ENCODE assay signal across 8 mouse cellular contexts in genomic region chr4:58911831-58912628, GRCm38 (mm10). TPM values are rescaled to one million over a fixed set of nuclear protein-coding genes. Genes with fewer than 3 reads are reported as not detected.
A peak's percentile ranks its signal among the peaks of the same experiment; 100 is the strongest.
DNase-seq lines count a peak whose midpoint lies in the region; ATAC-seq and TF ChIP-seq lines count a peak whose summit lies in the region.

No protein-coding gene starts in this region.

- TF ChIP-seq CTCF in lung, postnatal 0 days (IDR thresholded peaks at IDR 0.05): no peak

- H3K36me3 ChIP-seq in ES-E14 (ENCODE audit: control insufficient read depth, insufficient read depth, low read length, poor library complexity, severe bottlenecking): no peaks in the 10 kb centered on the region
- H3K36me3 ChIP-seq in forebrain, embryonic 15.5 days: no peaks in the 10 kb centered on the region
- H3K36me3 ChIP-seq in lung, postnatal 0 days (ENCODE audit: insufficient read depth, low read length): no peaks in the 10 kb centered on the region

- intact Hi-C loops in heart, postnatal 10 days (cut with DNase I): no loop called here

- no peaks in the 10 kb centered on the region for H3K27me3 ChIP-seq in forebrain, embryonic 15.5 days
- no peaks in the 10 kb centered on the region for H3K27me3 ChIP-seq in lung, postnatal 0 days (replicated peaks; ENCODE audit: insufficient read depth, low read length)

- H3K4me1 ChIP-seq in ES-E14 (ENCODE audit: control insufficient read depth in 2 of 2, insufficient read depth in 2 of 2, low read length in 2 of 2, poor library complexity in 1 of 2): peaks cover 0 to 2% of the 10 kb centered on the region in 2 experiments; a peak in 1 of 4 replicates
- peaks cover 15% of the 10 kb centered on the region for H3K4me1 ChIP-seq in forebrain, embryonic 15.5 days
- H3K4me1 ChIP-seq in lung, postnatal 0 days (ENCODE audit: insufficient read depth, low read depth, low read length): peaks cover 4% of the 10 kb centered on the region; the same call in 1 of the 2 replicates

- peak overlapping the region; percentile 95 for H3K9ac ChIP-seq in ES-E14 (ENCODE audit: insufficient read depth, low read depth, low read length, poor library complexity, severe bottlenecking)
- H3K9ac ChIP-seq in forebrain, embryonic 15.5 days (replicated peaks): peak overlapping the region; percentile 81
- peak overlapping the region; percentile 95 for H3K9ac ChIP-seq in lung, postnatal 0 days (replicated peaks; ENCODE audit: low read depth)

- peak overlapping the region; percentile 86 to 92 for H3K4me3 ChIP-seq in ES-E14 (ENCODE audit: insufficient read depth in 1 of 2, low read depth in 1 of 2, low read length in 2 of 2, poor library complexity in 1 of 2, severe bottlenecking in 1 of 2)
- H3K4me3 ChIP-seq in forebrain, embryonic 15.5 days: peak overlapping the region; percentile 59
- peak overlapping the region; percentile 92 for H3K4me3 ChIP-seq in lung, postnatal 0 days (ENCODE audit: low read depth, low read length)

- H3K4me2 ChIP-seq in forebrain, embryonic 15.5 days (replicated peaks): peak overlapping the region; percentile 75
- H3K4me2 ChIP-seq in lung, postnatal 0 days (replicated peaks; ENCODE audit: low read depth, low read length): peak overlapping the region; percentile 82

- in situ Hi-C loops in ES-E14 (cut with MboI; ENCODE audit: low sequenced_read_pairs in 2 of 2, unreplicated experiment in 2 of 2): no loop called here

- no peak for TF ChIP-seq EP300 in lung, postnatal 0 days (IDR thresholded peaks at IDR 0.05)

- no peak for DNase-seq in ES-E14 (ENCODE audit: low read depth, low spot score)
- DNase-seq in brain, embryonic 18.5 days (ENCODE audit: low read depth, low spot score): peak; percentile 24
- peak; percentile 81 to 86 for DNase-seq in heart, postnatal 10 days
- DNase-seq in layer of hippocampus, adult 9-11 months: peak; percentile 57
- peak; percentile 77 for DNase-seq in lung, postnatal 0 days (ENCODE audit: low spot score)
- DNase-seq in ovary, adult 18-20 months (ENCODE audit: low spot score): peak; percentile 30
- DNase-seq in thymus, postnatal 0 days (ENCODE audit: low spot score): peak; percentile 69

- no peak overlapping the region for H3K27ac ChIP-seq in ES-E14 (ENCODE audit: insufficient read depth, low read depth, low read length, poor library complexity, severe bottlenecking)
- H3K27ac ChIP-seq in forebrain, embryonic 15.5 days (replicated peaks): peak overlapping the region; percentile 96
- H3K27ac ChIP-seq in lung, postnatal 0 days (ENCODE audit: low read length): peak overlapping the region; percentile 97

- H3K9me3 ChIP-seq in ES-E14 (ENCODE audit: control insufficient read depth, insufficient read depth, low read depth, low read length): no peaks in the 10 kb centered on the region
- H3K9me3 ChIP-seq in forebrain, embryonic 15.5 days: no peaks in the 10 kb centered on the region
- no peaks in the 10 kb centered on the region for H3K9me3 ChIP-seq in lung, postnatal 0 days (ENCODE audit: low read length)

- peak; percentile 85 for ATAC-seq in forebrain, embryonic 15.5 days (replicated peaks)
- peak; percentile 77 for ATAC-seq in lung, postnatal 0 days

- under 1% methylated on average over 121 of the region's 126 CpGs for WGBS in forebrain, embryonic 15.5 days
- WGBS in lung, postnatal 0 days: 3% methylated on average over 78 of the region's 126 CpGs

TF ChIP-seq in ES-E14, 5 proteins besides CTCF, POLR2A, EP300 and RAD21:
- TF ChIP-seq ZNF384 (IDR thresholded peaks at IDR 0.05; ENCODE audit: low read depth, low read length): no peak
- no peak for TF ChIP-seq ZC3H11A (IDR thresholded peaks at IDR 0.05; ENCODE audit: borderline replicate concordance, low read depth, low read length)
- TF ChIP-seq MAFK (IDR thresholded peaks at IDR 0.05; ENCODE audit: insufficient read depth, low read depth, low read length): no peak
- TF ChIP-seq HCFC1 (IDR thresholded peaks at IDR 0.05; ENCODE audit: borderline replicate concordance, insufficient read depth, low read length): no peak; the same call in 1 of the 2 replicates
- no peak for TF ChIP-seq CHD2 (IDR thresholded peaks at IDR 0.05; ENCODE audit: low read depth, low read length)

RNA-seq across cellular contexts. Expression of gene Ecpas, which starts 0.5 kb away (rescaled TPM):
- 10.6 and 23.9 TPM in 2 replicates for total RNA-seq in ES-E14 (2012; rRNA removed)
- 31.0 and 31.6 TPM in 2 replicates for polyA plus RNA-seq in forebrain, embryonic 15.5 days (2015; fragmentation: Nextera tagmentation; extraction: Ambion mirVana)
- 100 to 1,000 TPM; 153 to 156 TPM for total RNA-seq in heart, postnatal 10 days (2021)
- 15.8 and 17.4 TPM in 2 replicates for polyA plus RNA-seq in lung, postnatal 0 days (2015; fragmentation: Nextera tagmentation; extraction: Ambion mirVana)
- 28.0 and 28.1 TPM in 2 replicates for polyA plus RNA-seq in thymus, postnatal 0 days (2015; fragmentation: Nextera tagmentation; extraction: Ambion mirVana)

RNA-seq across cellular contexts. Expression of gene Zkscan16, which starts 31.4 kb away (rescaled TPM):
- 0.63 and 0.80 TPM in 2 replicates for total RNA-seq in ES-E14 (2012; rRNA removed)
- polyA plus RNA-seq in forebrain, embryonic 15.5 days (2015; fragmentation: Nextera tagmentation; extraction: Ambion mirVana): 0.73 and 0.99 TPM in 2 replicates
- under 1 TPM; 0.12 TPM for total RNA-seq in heart, postnatal 10 days (2021)
- not detected in 2 replicates for polyA plus RNA-seq in lung, postnatal 0 days (2015; fragmentation: Nextera tagmentation; extraction: Ambion mirVana)
- polyA plus RNA-seq in thymus, postnatal 0 days (2015; fragmentation: Nextera tagmentation; extraction: Ambion mirVana): 0.07 TPM in 1 of 2 replicates, not detected in the other
